Mouse (Mus musculus) embryonic facial prominence, embryonic 14.5 days (tissue): ENCODE data around the gene Fbxl7. TPM values are rescaled to one million over a fixed set of nuclear protein-coding genes. Genes with fewer than 3 reads are reported as not detected.

Source experiments
- ATAC-seq: fragments of 200-750 bp; cut with Nextera tagmentation; 2 replicates; pipeline ENCODE4 v1.8.0; 2017; ENCODE audit warnings: low read depth, moderate number of reproducible peaks, moderate TSS enrichment
- DNase-seq: peaks from one replicate; pipeline ENCODE4 v3.0.0-alpha.2; 2015; ENCODE audit warnings: low spot score
- H3K27ac ChIP-seq: fragments of 300-500 bp; sonication (generic); replicated peaks from 2 replicates; pipeline ENCODE4 v1.5.1; 2014; ENCODE audit warnings: low read depth, mild to moderate bottlenecking, low read length, moderate library complexity
- H3K27me3 ChIP-seq: fragments of 300-500 bp; sonication (generic); replicated peaks from 2 replicates; pipeline ENCODE4 v1.6.1; 2014; ENCODE audit warnings: low read length; ENCODE audit not compliant: control insufficient read depth, insufficient read depth
- H3K36me3 ChIP-seq: fragments of 300-500 bp; sonication (generic); 2 replicates; pipeline ENCODE4 v1.6.1; 2014; ENCODE audit warnings: low read length, mixed read lengths; ENCODE audit not compliant: control insufficient read depth, insufficient read depth
- H3K4me1 ChIP-seq: fragments of 300-500 bp; sonication (generic); 2 replicates; pipeline ENCODE4 v1.6.1; 2014; ENCODE audit warnings: antibody characterized with exemption, low read length; ENCODE audit not compliant: control insufficient read depth, insufficient read depth
- H3K4me2 ChIP-seq: fragments of 300-500 bp; sonication (generic); 2 replicates; pipeline ENCODE4 v1.6.1; 2014; ENCODE audit warnings: low read depth, mild to moderate bottlenecking, low read length, moderate library complexity, mixed read lengths
- H3K4me3 ChIP-seq: fragments of 300-500 bp; sonication (generic); 2 replicates; pipeline ENCODE4 v1.5.1; 2014; ENCODE audit warnings: low read depth, mild to moderate bottlenecking, low read length
- H3K9ac ChIP-seq: fragments of 300-500 bp; sonication (generic); 2 replicates; pipeline ENCODE4 v1.6.1; 2014; ENCODE audit warnings: low read depth, mild to moderate bottlenecking, low read length, moderate library complexity, mixed read lengths
- H3K9me3 ChIP-seq: fragments of 300-500 bp; sonication (generic); 2 replicates; pipeline ENCODE4 v1.6.1; 2016; ENCODE audit warnings: low read length; ENCODE audit not compliant: control insufficient read depth
- WGBS: fragments of 180-500 bp; shearing (Covaris S2); extraction: QIAGEN DNeasy Blood & Tissue Kit; methylation state at CpG from one replicate; pipeline ENCODE4 v1.1.7; 2014; 5-methylcytosine and 5-hydroxymethylcytosine counted together
- polyA plus RNA-seq: library from polyadenylated mRNA; unstranded; fragments of >200 nt; fragmentation: Nextera tagmentation; extraction: Ambion mirVana; gene quantifications from 2 replicates; pipeline ENCODE4 v1.2.1, GENCODE M21; 2014

The Fbxl7 gene
- polyA plus RNA-seq, 1 experiment from 2014 or later = 24.5 TPM

GRCm38 (mm10) chr15:26804046-26804445 lies 91.3 kb downstream of the Fbxl7 start:
- Histone ChIP-seq H3K36me3 (no peaks in the 10 kb centered on the region), H3K4me1 (0 out of 2 replicates have a peak, but pooled peaks cover 7% of the 10 kb centered on the region), H3K4me2 (no peak overlapping the region), H3K9ac (no peak overlapping the region), H3K9me3 (no peaks in the 10 kb centered on the region), H3K27me3 (no peaks in the 10 kb centered on the region), H3K27ac (no peak overlapping the region), H3K4me3 (no peak overlapping the region)
- DNase-seq (no peak), ATAC-seq (no peak)
- WGBS = 62% methylated on average over 5 of the region's 5 CpGs

- H3K9ac ChIP-seq = no peak overlapping the region
- H3K36me3 ChIP-seq = no peaks in the 10 kb centered on the region
- no peak overlapping the region for H3K4me3 ChIP-seq
- no peak for ATAC-seq
- DNase-seq = no peak
- no peak overlapping the region for H3K27ac ChIP-seq
- H3K4me2 ChIP-seq = no peak overlapping the region
- peaks cover 16% of the 10 kb centered on the region for H3K4me1 ChIP-seq
- no peaks in the 10 kb centered on the region for H3K27me3 ChIP-seq
- H3K9me3 ChIP-seq = no peaks in the 10 kb centered on the region
- 52% methylated on average over 3 of the region's 3 CpGs for WGBS
Observed at GRCm38 (mm10) chr15:26799457-26800021, 95.8 kb downstream of the Fbxl7 start.

GRCm38 (mm10) chr15:26795937-26796336 lies 99.4 kb downstream of the Fbxl7 start:
- WGBS = 67% methylated on average over 2 of the region's 2 CpGs
- no peak overlapping the region for H3K4me2 ChIP-seq
- H3K36me3 ChIP-seq = no peaks in the 10 kb centered on the region
- H3K9me3 ChIP-seq = no peaks in the 10 kb centered on the region
- no peak overlapping the region for H3K9ac ChIP-seq
- H3K27me3 ChIP-seq = no peaks in the 10 kb centered on the region
- ATAC-seq = no peak
- no peak overlapping the region for H3K4me3 ChIP-seq
- no peak for DNase-seq
- no peak overlapping the region for H3K27ac ChIP-seq
- H3K4me1 ChIP-seq = peaks cover 9% of the 10 kb centered on the region

- H3K4me2 ChIP-seq = no peak overlapping the region
- no peak overlapping the region for H3K4me3 ChIP-seq
- ATAC-seq = peak; percentile 60; the same call in 1 of the 2 replicates
- no peak overlapping the region for H3K27ac ChIP-seq
- 39% methylated on average over 6 of the region's 6 CpGs for WGBS
- H3K9me3 ChIP-seq = no peaks in the 10 kb centered on the region
- H3K9ac ChIP-seq = no peak overlapping the region
- no peaks in the 10 kb centered on the region for H3K36me3 ChIP-seq
- peak; percentile 47 for DNase-seq
- no peaks in the 10 kb centered on the region for H3K27me3 ChIP-seq
- peaks cover 9% of the 10 kb centered on the region for H3K4me1 ChIP-seq
Observed at GRCm38 (mm10) chr15:26795518-26795917, 99.9 kb downstream of the Fbxl7 start.

GRCm38 (mm10) chr15:26787148-26787547 lies 108.2 kb downstream of the Fbxl7 start:
- ATAC-seq (no peak), DNase-seq (no peak)
- H3K27ac ChIP-seq = no peak overlapping the region
- no peaks in the 10 kb centered on the region for H3K4me1 ChIP-seq
- no peaks in the 10 kb centered on the region for H3K27me3 ChIP-seq
- no peak overlapping the region for H3K9ac ChIP-seq
- H3K36me3 ChIP-seq = no peaks in the 10 kb centered on the region; the same call in 1 of the 2 replicates
- no peak overlapping the region for H3K4me3 ChIP-seq
- 76% methylated on average over 6 of the region's 6 CpGs for WGBS
- H3K9me3 ChIP-seq = no peaks in the 10 kb centered on the region
- H3K4me2 ChIP-seq = no peak overlapping the region

- WGBS = 71% methylated on average over 3 of the region's 3 CpGs
Observed at GRCm38 (mm10) chr15:26780557-26780956, 114.8 kb downstream of the Fbxl7 start.

GRCm38 (mm10) chr15:26779129-26779528 lies 116.3 kb downstream of the Fbxl7 start:
- Histone ChIP-seq H3K36me3 (no peaks in the 10 kb centered on the region), H3K4me2 (no peak overlapping the region), H3K27ac (no peak overlapping the region), H3K9ac (no peak overlapping the region), H3K27me3 (no peaks in the 10 kb centered on the region), H3K9me3 (no peaks in the 10 kb centered on the region), H3K4me3 (no peak overlapping the region), H3K4me1 (no peaks in the 10 kb centered on the region)
- 63% methylated on average over 4 of the region's 4 CpGs for WGBS
- DNase-seq = no peak
- ATAC-seq = no peak

More at GRCm38 (mm10) chr15:26780557-26780956, 114.8 kb downstream of the Fbxl7 start:
- H3K27me3 ChIP-seq = no peaks in the 10 kb centered on the region
- H3K9me3 ChIP-seq = no peaks in the 10 kb centered on the region
- H3K4me3 ChIP-seq = no peak overlapping the region
- ATAC-seq = no peak
- H3K4me2 ChIP-seq = no peak overlapping the region
- H3K36me3 ChIP-seq = no peaks in the 10 kb centered on the region
- no peaks in the 10 kb centered on the region for H3K4me1 ChIP-seq
- no peak overlapping the region for H3K9ac ChIP-seq
- DNase-seq = no peak
- H3K27ac ChIP-seq = no peak overlapping the region

GRCm38 (mm10) chr15:26775720-26776119 lies 119.7 kb downstream of the Fbxl7 start:
- no peak overlapping the region for H3K9ac ChIP-seq
- no peaks in the 10 kb centered on the region for H3K4me1 ChIP-seq
- no peaks in the 10 kb centered on the region for H3K9me3 ChIP-seq
- no peak overlapping the region for H3K4me2 ChIP-seq
- no peaks in the 10 kb centered on the region for H3K36me3 ChIP-seq
- H3K27ac ChIP-seq = no peak overlapping the region
- H3K4me3 ChIP-seq = no peak overlapping the region
- DNase-seq (no peak), ATAC-seq (no peak)
- H3K27me3 ChIP-seq = no peaks in the 10 kb centered on the region

GRCm38 (mm10) chr15:26774895-26775294 lies 120.5 kb downstream of the Fbxl7 start:
- Histone ChIP-seq H3K27me3 (no peaks in the 10 kb centered on the region), H3K4me3 (no peak overlapping the region), H3K9me3 (no peaks in the 10 kb centered on the region), H3K9ac (no peak overlapping the region), H3K27ac (no peak overlapping the region), H3K36me3 (no peaks in the 10 kb centered on the region), H3K4me1 (no peaks in the 10 kb centered on the region), H3K4me2 (no peak overlapping the region)
- DNase-seq = no peak
- 88% methylated on average over 2 of the region's 2 CpGs for WGBS
- no peak for ATAC-seq
